Mouse (Mus musculus) heart, embryonic 12.5 days (tissue): Measurements from ENCODE around the gene Casp6. TPM values are rescaled to one million over a fixed set of nuclear protein-coding genes. Genes with fewer than 3 reads are reported as not detected.

Experiments
- ATAC-seq: fragments of 200-750 bp; cut with Nextera tagmentation; 2 replicates; pipeline ENCODE4 v1.8.0; 2017; ENCODE audit warnings: moderate TSS enrichment, moderate library complexity; ENCODE audit not compliant: insufficient number of reproducible peaks, low FRiP score
- H3K27ac ChIP-seq: fragments of 300-500 bp; sonication (generic); 2 replicates; pipeline ENCODE4 v1.5.1; 2016; ENCODE audit warnings: mild to moderate bottlenecking, moderate library complexity; ENCODE audit not compliant: poor library complexity, severe bottlenecking
- H3K27me3 ChIP-seq: fragments of 300-500 bp; sonication (generic); replicated peaks from 2 replicates; pipeline ENCODE4 v1.6.1; 2016; ENCODE audit warnings: mild to moderate bottlenecking, moderate library complexity
- H3K36me3 ChIP-seq: fragments of 300-500 bp; sonication (generic); 2 replicates; pipeline ENCODE4 v1.6.1; 2016; ENCODE audit warnings: mild to moderate bottlenecking, moderate library complexity
- H3K4me1 ChIP-seq: fragments of 300-500 bp; sonication (generic); replicated peaks from 2 replicates; pipeline ENCODE4 v1.6.1; 2016; ENCODE audit warnings: mild to moderate bottlenecking
- H3K4me2 ChIP-seq: fragments of 300-500 bp; sonication (generic); 2 replicates; pipeline ENCODE4 v1.6.1; 2016; ENCODE audit warnings: mild to moderate bottlenecking, moderate library complexity
- H3K4me3 ChIP-seq: fragments of 300-500 bp; sonication (generic); 2 replicates; pipeline ENCODE4 v1.5.1; 2016; ENCODE audit warnings: mild to moderate bottlenecking
- H3K9ac ChIP-seq: fragments of 300-500 bp; sonication (generic); 2 replicates; pipeline ENCODE4 v1.6.1; 2016; ENCODE audit warnings: mild to moderate bottlenecking, moderate library complexity
- H3K9me3 ChIP-seq: fragments of 300-500 bp; sonication (generic); replicated peaks from 2 replicates; pipeline ENCODE4 v1.6.1; 2016; ENCODE audit warnings: mild to moderate bottlenecking, moderate library complexity
- WGBS: fragments of 180-500 bp; shearing (Covaris S2); methylation state at CpG from one replicate; pipeline ENCODE4 v1.1.7; 2016; 5-methylcytosine and 5-hydroxymethylcytosine counted together
- polyA plus RNA-seq: library from polyadenylated mRNA; unstranded; fragments of >200 nt; fragmentation: Nextera tagmentation; extraction: Ambion mirVana; gene quantifications from 2 replicates; pipeline ENCODE4 v1.2.1, GENCODE M21; 2016

Casp6 gene
- polyA plus RNA-seq, 1 experiment from 2014 or later: 74.8 TPM

DNA sequence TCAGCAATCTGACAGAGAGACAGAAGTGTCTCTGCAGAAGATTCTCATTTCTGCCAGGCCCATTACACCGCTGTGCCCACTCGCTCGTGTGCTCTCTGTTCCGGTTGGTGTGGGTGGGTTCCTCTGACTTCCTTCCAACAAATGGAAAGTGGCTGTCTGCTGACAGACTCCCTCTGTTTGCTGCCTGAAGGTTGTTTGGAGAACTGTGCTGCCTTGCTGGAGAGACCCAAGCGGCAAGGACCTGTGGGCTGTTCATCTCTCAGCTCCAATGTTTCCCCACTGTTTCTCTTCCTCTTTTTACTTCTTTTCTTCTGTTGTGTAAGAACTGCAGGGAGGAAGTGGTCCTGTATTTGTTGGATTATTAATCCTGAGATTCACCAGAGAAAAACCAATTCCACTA lies 47.1 kb downstream of the Casp6 start:
- Histone ChIP-seq H3K27ac (no peak overlapping the region), H3K9me3 (no peaks in the 10 kb centered on the region), H3K4me3 (no peak overlapping the region), H3K4me1 (no peaks in the 10 kb centered on the region), H3K9ac (no peak overlapping the region), H3K4me2 (no peak overlapping the region), H3K27me3 (no peaks in the 10 kb centered on the region), H3K36me3 (no peaks in the 10 kb centered on the region)
- ATAC-seq: no peak
- 73% methylated on average over 5 of the region's 5 CpGs for WGBS

- Histone ChIP-seq H3K36me3 (no peaks in the 10 kb centered on the region), H3K4me3 (no peak overlapping the region), H3K27ac (no peak overlapping the region), H3K4me1 (no peaks in the 10 kb centered on the region), H3K4me2 (no peak overlapping the region), H3K9me3 (no peaks in the 10 kb centered on the region), H3K9ac (no peak overlapping the region), H3K27me3 (no peaks in the 10 kb centered on the region)
- 74% methylated on average over 5 of the region's 5 CpGs for WGBS
- ATAC-seq: no peak
These were observed 48.0 kb downstream of the Casp6 start for GRCm38 (mm10) chr3:129949158-129949773.

GRCm38 (mm10) chr3:129953296-129953695 lies 52.1 kb downstream of the Casp6 start:
- Histone ChIP-seq H3K36me3 (no peaks in the 10 kb centered on the region), H3K4me2 (no peak overlapping the region), H3K9me3 (peaks cover 6% of the 10 kb centered on the region; the same call in 1 of the 2 replicates), H3K9ac (no peak overlapping the region), H3K27me3 (no peaks in the 10 kb centered on the region), H3K27ac (no peak overlapping the region), H3K4me1 (no peaks in the 10 kb centered on the region), H3K4me3 (no peak overlapping the region)
- no peak for ATAC-seq
- 84% methylated on average over 4 of the region's 4 CpGs for WGBS

- Histone ChIP-seq H3K27me3 (no peaks in the 10 kb centered on the region), H3K4me1 (no peaks in the 10 kb centered on the region), H3K27ac (no peak overlapping the region), H3K4me2 (no peak overlapping the region), H3K4me3 (no peak overlapping the region), H3K9me3 (peaks cover 1% of the 10 kb centered on the region; the same call in 1 of the 2 replicates), H3K36me3 (no peaks in the 10 kb centered on the region), H3K9ac (no peak overlapping the region)
- WGBS: 79% methylated on average over 8 of the region's 8 CpGs
- no peak for ATAC-seq
These were observed 61.3 kb downstream of the Casp6 start for GRCm38 (mm10) chr3:129962533-129962932.

Other genes with a start within 250 kb of the Casp6 start
- 1.7 and 2.1 TPM in 2 replicates for gene Egf, start 146.1 kb upstream of the Casp6 start, polyA plus RNA-seq
- gene Lrit3, start 97.4 kb upstream of the Casp6 start, polyA plus RNA-seq: not detected in 2 replicates
- 0.05 and 0.06 TPM in 2 replicates for gene Rrh, start 78.8 kb upstream of the Casp6 start, polyA plus RNA-seq
- gene Gar1, start 70.0 kb upstream of the Casp6 start, polyA plus RNA-seq: 52.2 and 59.5 TPM in 2 replicates
- 2.0 and 2.8 TPM in 2 replicates for gene Cfi, start 65.5 kb upstream of the Casp6 start, polyA plus RNA-seq
- gene Pla2g12a, start 22.8 kb upstream of the Casp6 start, polyA plus RNA-seq: 63.3 and 66.1 TPM in 2 replicates
- gene Mcub, start 68.8 kb downstream of the Casp6 start, polyA plus RNA-seq: 3.5 and 3.6 TPM in 2 replicates
- 32.1 and 35.5 TPM in 2 replicates for gene Sec24b, start 160.1 kb downstream of the Casp6 start, polyA plus RNA-seq
- gene Col25a1, start 230.1 kb downstream of the Casp6 start, polyA plus RNA-seq: 2.6 and 3.5 TPM in 2 replicates